8 mouse cellular contexts compared by ENCODE assay signal in genomic region chr13:48807481-48808031, GRCm38 (mm10).
DNase-seq lines count a peak whose midpoint lies in the region; ATAC-seq and TF ChIP-seq lines count a peak whose summit lies in the region.
"Had no signal": no experiment of that assay in that cellular context is flagged by ENCODE, and none has a peak within 500 bp of the region (broad histone marks: within the 10 kb centered on the region; RNA-seq: fewer than 3 reads in every experiment).

No protein-coding gene starts in this region.

- H3K27me3 ChIP-seq in CH12.LX (replicated peaks), result no peaks in the 10 kb centered on the region
- no peaks in the 10 kb centered on the region for H3K27me3 ChIP-seq in lung, embryonic 14.5 days (ENCODE audit: insufficient read depth, low read length)
- H3K27me3 ChIP-seq: hindbrain, embryonic 15.5 days had no signal

- no peaks in the 10 kb centered on the region for H3K4me1 ChIP-seq in CH12.LX (ENCODE audit: control insufficient read depth in 1 of 2, insufficient read depth in 2 of 2)
- H3K4me1 ChIP-seq in lung, embryonic 14.5 days (ENCODE audit: insufficient read depth), result no peaks in the 10 kb centered on the region
- H3K4me1 ChIP-seq: hindbrain, embryonic 15.5 days had no signal

- H3K9ac ChIP-seq in CH12.LX (ENCODE audit: insufficient read depth, low read depth), result no peak overlapping the region
- no peak overlapping the region for H3K9ac ChIP-seq in lung, embryonic 14.5 days
- H3K9ac ChIP-seq: hindbrain, embryonic 15.5 days had no signal

- TF ChIP-seq EP300 in CH12.LX (IDR thresholded peaks at IDR 0.05; ENCODE audit: low read length), result no peak

- H3K4me2 ChIP-seq in CH12.LX (ENCODE audit: insufficient read depth, low read depth, poor library complexity, severe bottlenecking), result no peak overlapping the region
- H3K4me2 ChIP-seq in lung, embryonic 14.5 days, result no peak overlapping the region
- H3K4me2 ChIP-seq: hindbrain, embryonic 15.5 days had no signal

- 71% methylated on average over 5 of the region's 5 CpGs for WGBS in lung, embryonic 14.5 days

- in situ Hi-C loops in CH12.LX (cut with MboI; ENCODE audit: low pct_ligation_motif_present, low pct_unique_long_range_greater_than_20kb, low sequenced_read_pairs), result loop anchor here (10.0 to 25.0 kb wide), 2 partner anchors 73 to 270 kb away; no protein-coding TSS in a partner anchor

- no peak overlapping the region for H3K27ac ChIP-seq in CH12.LX (ENCODE audit: insufficient read depth, low read depth)
- no peak overlapping the region for H3K27ac ChIP-seq in lung, embryonic 14.5 days (ENCODE audit: low read depth)
- H3K27ac ChIP-seq: hindbrain, embryonic 15.5 days had no signal

- H3K79me2 ChIP-seq in CH12.LX (replicated peaks; ENCODE audit: control insufficient read depth, extremely low read depth, insufficient read depth, poor library complexity, severe bottlenecking), result no peaks in the 10 kb centered on the region

- no peak overlapping the region for H3K4me3 ChIP-seq in CH12.LX (replicated peaks in 1 of 3; ENCODE audit: low read depth in 2 of 3, low read length in 2 of 3, poor library complexity in 1 of 3)
- no peak overlapping the region for H3K4me3 ChIP-seq in lung, embryonic 14.5 days (ENCODE audit: low read depth, low read length)
- H3K4me3 ChIP-seq: hindbrain, embryonic 15.5 days had no signal

- peak; percentile 8; the same call in 1 of the 2 replicates for ATAC-seq in lung, embryonic 14.5 days (ENCODE audit: insufficient read depth)

- dilution Hi-C loops in CH12.LX (cut with MboI; ENCODE audit: extremely low pct_ligation_motif_present, extremely low pct_unique_long_range_greater_than_20kb, low sequenced_read_pairs), result no loop called here

- TF ChIP-seq RAD21 in CH12.LX (IDR thresholded peaks at IDR 0.05; ENCODE audit: low read depth, low read length), result peak; percentile 62

- H3K36me3 ChIP-seq in CH12.LX (replicated peaks in 1 of 2; ENCODE audit: control insufficient read depth in 1 of 2, insufficient read depth in 1 of 2, low read length in 1 of 2), result peaks cover 28 to 95% of the 10 kb centered on the region in 2 experiments
- H3K36me3 ChIP-seq in lung, embryonic 14.5 days (ENCODE audit: insufficient read depth), result peaks cover 85% of the 10 kb centered on the region

- TF ChIP-seq CTCF in CH12.LX (conservative IDR thresholded peaks at IDR 0.05 in 1 of 2, IDR thresholded peaks at IDR 0.05 in 1 of 2; ENCODE audit: low read depth in 2 of 2, low read length in 2 of 2), result peak; percentile 77 to 86; a peak in 3 of 4 replicates
- TF ChIP-seq CTCF in lung, embryonic 14.5 days (IDR thresholded peaks at IDR 0.05; ENCODE audit: low read depth), result peak; percentile 89

- peak; percentile 55 for DNase-seq in CH12.LX (ENCODE audit: extremely low read depth)
- DNase-seq in NIH3T3 (ENCODE audit: low read depth), result peak; percentile 73
- DNase-seq in cerebellum, postnatal 36 days, result peak; percentile 72 to 73
- peak; percentile 66 for DNase-seq in gastrocnemius, postnatal 10 days
- DNase-seq in kidney, postnatal 36 days, result peak; percentile 34 to 75
- DNase-seq in lung, embryonic 14.5 days, result peak; percentile 69
- peak; percentile 39 for DNase-seq in right cerebral cortex, postnatal 36 days (ENCODE audit: low spot score in 2 of 2)

- no peak for TF ChIP-seq POLR2A in CH12.LX (IDR thresholded peaks at IDR 0.05; ENCODE audit: low read depth, low read length)

- no peaks in the 10 kb centered on the region for H3K9me3 ChIP-seq in CH12.LX (replicated peaks; ENCODE audit: low read length)
- H3K9me3 ChIP-seq in lung, embryonic 14.5 days (ENCODE audit: low read depth, low read length), result no peaks in the 10 kb centered on the region
- H3K9me3 ChIP-seq: hindbrain, embryonic 15.5 days had no signal

TF ChIP-seq in CH12.LX, 34 proteins besides CTCF, POLR2A, EP300 and RAD21:
- TF ChIP-seq CHD2 (IDR thresholded peaks at IDR 0.05; ENCODE audit: low read length) (no peak), TBP (conservative IDR thresholded peaks at IDR 0.05; ENCODE audit: low read depth, low read length) (no peak), SMC3 (IDR thresholded peaks at IDR 0.05; ENCODE audit: low read depth, low read length) (peak; percentile 46)
